Mouse (Mus musculus) liver, embryonic 12.5 days (tissue): Measurements from ENCODE around the gene Hmg20a. TPM values are rescaled to one million over a fixed set of nuclear protein-coding genes. Genes with fewer than 3 reads are reported as not detected.
A peak's percentile ranks its signal among the peaks of the same experiment; 100 is the strongest.

Experiments
- ATAC-seq: fragments of 200-750 bp; cut with Nextera tagmentation; 2 replicates; pipeline ENCODE4 v1.8.0; 2017; ENCODE audit warnings: moderate number of reproducible peaks, mild to moderate bottlenecking, moderate library complexity
- H3K27ac ChIP-seq: fragments of 300-500 bp; sonication (generic); 2 replicates; pipeline ENCODE4 v1.5.1; 2016; ENCODE audit warnings: mild to moderate bottlenecking
- H3K27me3 ChIP-seq: fragments of 300-500 bp; sonication (generic); replicated peaks from 2 replicates; pipeline ENCODE4 v1.6.1; 2016; ENCODE audit warnings: mild to moderate bottlenecking, moderate library complexity
- H3K36me3 ChIP-seq: fragments of 300-500 bp; sonication (generic); 2 replicates; pipeline ENCODE4 v1.6.1; 2016; ENCODE audit warnings: mild to moderate bottlenecking, moderate library complexity
- H3K4me1 ChIP-seq: fragments of 300-500 bp; sonication (generic); 2 replicates; pipeline ENCODE4 v1.6.1; 2016
- H3K4me2 ChIP-seq: fragments of 300-500 bp; sonication (generic); 2 replicates; pipeline ENCODE4 v1.6.1; 2016; ENCODE audit warnings: mild to moderate bottlenecking, moderate library complexity
- H3K4me3 ChIP-seq: fragments of 300-500 bp; sonication (generic); 2 replicates; pipeline ENCODE4 v1.5.1; 2016; ENCODE audit warnings: mild to moderate bottlenecking, moderate library complexity
- H3K9ac ChIP-seq: fragments of 300-500 bp; sonication (generic); 2 replicates; pipeline ENCODE4 v1.6.1; 2016; ENCODE audit warnings: mild to moderate bottlenecking, moderate library complexity
- H3K9me3 ChIP-seq: fragments of 300-500 bp; sonication (generic); replicated peaks from 2 replicates; pipeline ENCODE4 v1.6.1; 2016; ENCODE audit warnings: mild to moderate bottlenecking, moderate library complexity
- WGBS: fragments of 180-500 bp; shearing (Covaris S2); methylation state at CpG from one replicate; pipeline ENCODE4 v1.1.7; 2016; ENCODE audit not compliant: insufficient replicate concordance; 5-methylcytosine and 5-hydroxymethylcytosine counted together
- polyA plus RNA-seq: library from polyadenylated mRNA; unstranded; fragments of >200 nt; fragmentation: Nextera tagmentation; extraction: Ambion mirVana; gene quantifications from 2 replicates; pipeline ENCODE4 v1.2.1, GENCODE M21; 2016

Gene Hmg20a
- polyA plus RNA-seq, 1 experiment from 2014 or later: 22.2 TPM

GRCm38 (mm10) chr9:56501721-56502542 lies 83.5 kb downstream of the Hmg20a start:
- Histone ChIP-seq H3K4me3 (no peak overlapping the region), H3K36me3 (no peaks in the 10 kb centered on the region), H3K9ac (no peak overlapping the region), H3K27ac (no peak overlapping the region), H3K4me2 (no peak overlapping the region), H3K4me1 (peaks cover 29% of the 10 kb centered on the region), H3K9me3 (no peaks in the 10 kb centered on the region), H3K27me3 (0 out of 2 replicates have a peak, but pooled peaks cover under 1% of the 10 kb centered on the region)
- no peak for ATAC-seq
- WGBS: 68% methylated on average over 10 of the region's 10 CpGs

GRCm38 (mm10) chr9:56502543-56502971 lies 84.1 kb downstream of the Hmg20a start:
- ATAC-seq: no peak
- Histone ChIP-seq H3K4me3 (no peak overlapping the region), H3K9me3 (no peaks in the 10 kb centered on the region), H3K36me3 (no peaks in the 10 kb centered on the region), H3K27ac (no peak overlapping the region), H3K27me3 (peaks cover 7% of the 10 kb centered on the region; the same call in 1 of the 2 replicates), H3K4me1 (peaks cover 35% of the 10 kb centered on the region), H3K4me2 (no peak overlapping the region), H3K9ac (no peak overlapping the region)
- WGBS: 67% methylated on average over 8 of the region's 8 CpGs

- Histone ChIP-seq H3K9ac (no peak overlapping the region), H3K4me2 (no peak overlapping the region), H3K27ac (no peak overlapping the region; the same call in 1 of the 2 replicates), H3K36me3 (no peaks in the 10 kb centered on the region), H3K27me3 (peaks cover 7% of the 10 kb centered on the region; the same call in 1 of the 2 replicates), H3K4me3 (no peak overlapping the region), H3K4me1 (peaks cover 45% of the 10 kb centered on the region), H3K9me3 (no peaks in the 10 kb centered on the region)
- no peak for ATAC-seq
- WGBS: 48% methylated on average over 7 of the region's 7 CpGs
These were observed 85.5 kb downstream of the Hmg20a start for GRCm38 (mm10) chr9:56503621-56504500.

- Histone ChIP-seq H3K36me3 (no peaks in the 10 kb centered on the region), H3K4me3 (no peak overlapping the region), H3K27ac (no peak overlapping the region; the same call in 1 of the 2 replicates), H3K9ac (no peak overlapping the region), H3K27me3 (peaks cover 7% of the 10 kb centered on the region; the same call in 1 of the 2 replicates), H3K4me2 (no peak overlapping the region), H3K9me3 (no peaks in the 10 kb centered on the region), H3K4me1 (peaks cover 49% of the 10 kb centered on the region)
- ATAC-seq: no peak
- 38% methylated on average over 5 of the region's 5 CpGs for WGBS
These were observed 86.1 kb downstream of the Hmg20a start for GRCm38 (mm10) chr9:56504511-56504910.

- no peak for ATAC-seq
- Histone ChIP-seq H3K27me3 (peaks cover 7% of the 10 kb centered on the region; the same call in 1 of the 2 replicates), H3K4me3 (no peak overlapping the region), H3K27ac (peak overlapping the region; percentile 31), H3K4me2 (peak overlapping the region; percentile 77), H3K36me3 (no peaks in the 10 kb centered on the region), H3K9me3 (no peaks in the 10 kb centered on the region), H3K4me1 (peaks cover 49% of the 10 kb centered on the region), H3K9ac (no peak overlapping the region)
- WGBS: 57% methylated on average over 9 of the region's 9 CpGs
These were observed 86.8 kb downstream of the Hmg20a start for GRCm38 (mm10) chr9:56505083-56505792.

GRCm38 (mm10) chr9:56505793-56506755 lies 87.7 kb downstream of the Hmg20a start:
- Histone ChIP-seq H3K27me3 (peaks cover 7% of the 10 kb centered on the region; the same call in 1 of the 2 replicates), H3K27ac (peak overlapping the region; percentile 78), H3K9ac (peak overlapping the region; percentile 46), H3K4me2 (peak overlapping the region; percentile 77), H3K36me3 (no peaks in the 10 kb centered on the region), H3K4me3 (peak overlapping the region; percentile 51), H3K9me3 (no peaks in the 10 kb centered on the region), H3K4me1 (peaks cover 49% of the 10 kb centered on the region)
- WGBS: 1% methylated on average over 31 of the region's 31 CpGs
- peak; percentile 55; the same call in 1 of the 2 replicates for ATAC-seq

GRCm38 (mm10) chr9:56506931-56507681 lies 88.7 kb downstream of the Hmg20a start:
- Histone ChIP-seq H3K9me3 (no peaks in the 10 kb centered on the region), H3K27me3 (peaks cover 7% of the 10 kb centered on the region; the same call in 1 of the 2 replicates), H3K4me2 (peak overlapping the region; percentile 77), H3K27ac (peak overlapping the region; percentile 78), H3K36me3 (no peaks in the 10 kb centered on the region), H3K4me1 (peaks cover 41% of the 10 kb centered on the region), H3K4me3 (peak overlapping the region; percentile 51), H3K9ac (peak overlapping the region; percentile 46; the same call in 1 of the 2 replicates)
- no peak for ATAC-seq
- 7% methylated on average over 24 of the region's 25 CpGs for WGBS

- H3K4me2 ChIP-seq: peak overlapping the region; percentile 77
- peak overlapping the region; percentile 78 for H3K27ac ChIP-seq
- peaks cover 41% of the 10 kb centered on the region for H3K4me1 ChIP-seq
- H3K9ac ChIP-seq: no peak overlapping the region
- no peak for ATAC-seq
- no peaks in the 10 kb centered on the region for H3K36me3 ChIP-seq
- H3K9me3 ChIP-seq: no peaks in the 10 kb centered on the region
- peaks cover 7% of the 10 kb centered on the region; the same call in 1 of the 2 replicates for H3K27me3 ChIP-seq
- H3K4me3 ChIP-seq: peak overlapping the region; percentile 51
- 55% methylated on average over 4 of the region's 4 CpGs for WGBS
These were observed 89.3 kb downstream of the Hmg20a start for GRCm38 (mm10) chr9:56507682-56508061.

GRCm38 (mm10) chr9:56508835-56509451 lies 90.5 kb downstream of the Hmg20a start:
- WGBS: 24% methylated on average over 11 of the region's 11 CpGs
- Histone ChIP-seq H3K9ac (no peak overlapping the region), H3K36me3 (no peaks in the 10 kb centered on the region), H3K27me3 (peaks cover 7% of the 10 kb centered on the region; the same call in 1 of the 2 replicates), H3K27ac (no peak overlapping the region), H3K4me2 (no peak overlapping the region), H3K4me1 (peaks cover 41% of the 10 kb centered on the region), H3K4me3 (no peak overlapping the region), H3K9me3 (no peaks in the 10 kb centered on the region)
- no peak for ATAC-seq

- Histone ChIP-seq H3K27ac (no peak overlapping the region), H3K36me3 (no peaks in the 10 kb centered on the region), H3K4me3 (no peak overlapping the region), H3K4me1 (peaks cover 37% of the 10 kb centered on the region), H3K9ac (no peak overlapping the region), H3K4me2 (no peak overlapping the region), H3K9me3 (no peaks in the 10 kb centered on the region), H3K27me3 (peaks cover 7% of the 10 kb centered on the region; the same call in 1 of the 2 replicates)
- 58% methylated on average over 2 of the region's 2 CpGs for WGBS
- no peak for ATAC-seq
These were observed 91.9 kb downstream of the Hmg20a start for GRCm38 (mm10) chr9:56510281-56510680.
